Mouse (Mus musculus): ENCODE results near the gene Cnot6. TPM values are rescaled to one million over a fixed set of nuclear protein-coding genes. Genes with fewer than 3 reads are reported as not detected.

The Cnot6 gene
- polyA plus RNA-seq, 1 experiment from 2014 or later = 30.1 TPM

DNA sequence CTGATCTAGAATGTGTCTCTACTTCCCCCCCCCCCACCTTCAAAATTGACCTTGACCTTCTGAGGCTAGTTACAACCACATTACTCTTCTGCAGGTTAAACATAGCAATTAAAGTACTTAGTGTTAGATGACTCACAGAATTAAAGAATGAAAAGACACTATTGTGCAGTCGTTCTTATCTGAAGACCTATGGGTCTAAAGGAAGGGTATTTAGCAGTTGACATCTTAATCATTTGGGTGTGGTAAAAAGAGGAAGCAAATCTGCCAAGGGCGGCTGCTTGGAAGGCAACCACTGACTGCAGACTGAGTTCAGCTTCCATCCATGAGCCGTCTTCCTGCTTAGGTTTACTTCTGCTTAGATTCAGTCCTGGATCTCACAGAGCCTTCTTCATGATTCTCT, 27.3 kb upstream of the Cnot6 start:
- Histone ChIP-seq H3K4me1 (ENCODE audit: control insufficient read depth, insufficient read depth, low read depth, low read length) (no peaks in the 10 kb centered on the region), H3K27me3 (replicated peaks; ENCODE audit: control insufficient read depth, insufficient read depth, low read length) (no peaks in the 10 kb centered on the region), H3K27ac (ENCODE audit: low read depth, low read length) (no peak overlapping the region), H3K4me2 (ENCODE audit: low read length) (no peak overlapping the region), H3K9me3 (ENCODE audit: control insufficient read depth, low read length) (no peaks in the 10 kb centered on the region), H3K9ac (ENCODE audit: low read depth, low read length) (no peak overlapping the region), H3K4me3 (ENCODE audit: low read length) (no peak overlapping the region), H3K36me3 (ENCODE audit: control insufficient read depth, insufficient read depth, low read length) (no peaks in the 10 kb centered on the region)
- no peak for ATAC-seq
- 83% methylated on average over 3 of the region's 3 CpGs for WGBS

DNA sequence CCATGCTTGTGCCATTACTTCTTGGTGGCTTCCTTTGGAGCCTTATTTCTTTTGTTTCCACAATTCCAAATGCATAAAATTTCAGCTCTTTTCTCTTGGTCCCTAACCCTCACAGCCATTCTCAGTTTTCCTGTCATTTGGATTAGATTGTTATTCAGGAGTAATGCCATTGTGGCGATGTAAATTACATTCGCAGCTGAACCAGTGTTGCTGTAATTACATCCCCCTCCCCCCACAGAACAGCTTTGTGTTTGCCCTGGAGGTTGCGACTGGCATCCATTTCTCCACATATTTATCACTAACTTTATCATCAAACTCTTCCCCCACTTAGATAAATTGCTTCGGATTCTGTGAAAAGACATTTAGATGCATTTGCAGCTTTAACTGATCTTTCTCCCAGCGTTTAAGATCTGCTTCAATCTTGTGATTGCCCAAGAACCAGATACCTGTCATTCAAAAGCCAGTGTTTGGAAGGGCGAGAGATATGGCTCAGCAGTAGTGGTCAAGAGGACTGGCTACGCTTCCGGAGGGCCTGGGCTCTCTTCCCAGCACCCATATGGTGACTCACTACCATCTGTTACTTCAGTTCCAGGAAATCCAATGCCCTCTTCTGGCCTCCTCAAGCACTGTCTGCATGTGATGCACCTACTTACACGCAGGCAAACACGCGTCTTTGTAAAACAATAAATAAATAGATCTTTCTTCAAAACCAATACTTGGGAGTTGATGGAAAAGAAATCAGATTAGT, 26.3 kb upstream of the Cnot6 start:
- 58% methylated on average over 11 of the region's 11 CpGs for WGBS
- H3K4me3 ChIP-seq (ENCODE audit: low read length) = no peak overlapping the region
- no peak overlapping the region for H3K9ac ChIP-seq (ENCODE audit: low read depth, low read length)
- no peak overlapping the region for H3K27ac ChIP-seq (ENCODE audit: low read depth, low read length)
- no peaks in the 10 kb centered on the region for H3K4me1 ChIP-seq (ENCODE audit: control insufficient read depth, insufficient read depth, low read depth, low read length)
- H3K4me2 ChIP-seq (ENCODE audit: low read length) = no peak overlapping the region
- no peaks in the 10 kb centered on the region for H3K27me3 ChIP-seq (replicated peaks; ENCODE audit: control insufficient read depth, insufficient read depth, low read length)
- ATAC-seq = no peak
- no peaks in the 10 kb centered on the region for H3K9me3 ChIP-seq (ENCODE audit: control insufficient read depth, low read length)
- H3K36me3 ChIP-seq (ENCODE audit: control insufficient read depth, insufficient read depth, low read length) = no peaks in the 10 kb centered on the region

DNA sequence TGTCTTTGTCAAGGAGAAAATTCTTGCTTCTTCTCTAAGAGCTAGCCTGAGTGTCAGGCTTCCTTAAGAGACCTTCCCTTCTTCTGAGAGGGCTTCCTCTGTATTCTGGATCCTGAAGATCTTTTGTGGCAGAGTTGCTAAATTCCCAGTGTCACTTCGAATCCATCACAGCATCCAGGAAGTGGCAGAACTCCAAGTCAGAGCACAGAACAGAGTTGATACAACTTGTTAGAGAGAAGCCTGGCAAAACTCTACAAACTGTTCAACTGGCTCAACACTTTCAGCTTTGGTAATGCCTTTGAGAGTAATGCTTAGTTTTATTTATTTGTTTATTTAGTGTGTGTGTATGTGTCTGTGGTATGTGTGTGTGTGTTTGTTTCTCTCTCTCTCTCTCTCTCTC, 25.1 kb upstream of the Cnot6 start:
- Histone ChIP-seq H3K27ac (ENCODE audit: low read depth, low read length) (no peak overlapping the region), H3K4me2 (ENCODE audit: low read length) (no peak overlapping the region), H3K9ac (ENCODE audit: low read depth, low read length) (no peak overlapping the region), H3K9me3 (ENCODE audit: control insufficient read depth, low read length) (no peaks in the 10 kb centered on the region), H3K4me3 (ENCODE audit: low read length) (no peak overlapping the region), H3K36me3 (ENCODE audit: control insufficient read depth, insufficient read depth, low read length) (no peaks in the 10 kb centered on the region), H3K4me1 (ENCODE audit: control insufficient read depth, insufficient read depth, low read depth, low read length) (no peaks in the 10 kb centered on the region), H3K27me3 (replicated peaks; ENCODE audit: control insufficient read depth, insufficient read depth, low read length) (no peaks in the 10 kb centered on the region)
- WGBS = 51% methylated on average over 1 of the region's 1 CpGs
- ATAC-seq = no peak

GRCm38 (mm10) chr11:49734771-49735170, 22.2 kb upstream of the Cnot6 start:
- 86% methylated on average over 11 of the region's 11 CpGs for WGBS
- Histone ChIP-seq H3K27ac (ENCODE audit: low read depth, low read length) (no peak overlapping the region), H3K9me3 (ENCODE audit: control insufficient read depth, low read length) (no peaks in the 10 kb centered on the region), H3K36me3 (ENCODE audit: control insufficient read depth, insufficient read depth, low read length) (no peaks in the 10 kb centered on the region), H3K4me1 (ENCODE audit: control insufficient read depth, insufficient read depth, low read depth, low read length) (no peaks in the 10 kb centered on the region), H3K9ac (ENCODE audit: low read depth, low read length) (no peak overlapping the region), H3K4me2 (ENCODE audit: low read length) (no peak overlapping the region), H3K4me3 (ENCODE audit: low read length) (no peak overlapping the region), H3K27me3 (replicated peaks; ENCODE audit: control insufficient read depth, insufficient read depth, low read length) (no peaks in the 10 kb centered on the region)
- no peak for ATAC-seq

DNA sequence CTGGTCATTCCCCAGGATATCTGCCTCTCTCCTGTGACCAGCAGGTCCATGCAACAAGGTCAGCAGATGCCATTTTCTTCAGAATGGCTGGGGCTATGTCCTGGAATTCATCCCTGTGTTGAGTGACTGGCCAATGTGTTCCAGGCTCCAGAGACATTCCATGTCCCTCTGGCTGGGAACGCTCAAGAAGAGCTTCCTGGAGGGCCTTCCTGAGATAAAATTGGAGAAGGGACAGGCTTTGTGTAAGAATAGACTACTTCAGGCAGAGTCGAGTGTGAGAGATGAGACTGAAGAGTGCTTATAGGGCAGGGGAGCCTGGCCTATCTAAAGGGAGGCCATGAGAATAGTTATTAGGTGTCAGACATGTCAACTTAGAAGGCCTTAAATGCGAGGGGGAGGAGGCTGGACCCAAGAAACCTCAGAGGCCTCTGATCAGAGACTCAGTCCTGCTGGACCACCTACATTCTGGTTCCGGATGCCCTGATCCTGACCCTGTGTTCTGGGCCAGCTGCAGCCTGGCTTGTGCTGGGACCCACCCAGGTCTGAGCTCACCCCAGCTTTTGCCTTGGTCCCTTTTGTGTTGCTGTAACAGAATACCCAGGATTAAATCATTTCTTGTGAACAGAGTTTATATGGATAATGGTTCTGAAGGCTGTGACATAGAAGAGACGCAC, 17.9 kb upstream of the Cnot6 start:
- Histone ChIP-seq H3K27ac (ENCODE audit: low read depth, low read length) (no peak overlapping the region), H3K27me3 (replicated peaks; ENCODE audit: control insufficient read depth, insufficient read depth, low read length) (no peaks in the 10 kb centered on the region), H3K4me1 (ENCODE audit: control insufficient read depth, insufficient read depth, low read depth, low read length) (no peaks in the 10 kb centered on the region; the same call in 1 of the 2 replicates), H3K9ac (ENCODE audit: low read depth, low read length) (no peak overlapping the region), H3K4me3 (ENCODE audit: low read length) (no peak overlapping the region), H3K4me2 (ENCODE audit: low read length) (no peak overlapping the region), H3K36me3 (ENCODE audit: control insufficient read depth, insufficient read depth, low read length) (no peaks in the 10 kb centered on the region), H3K9me3 (ENCODE audit: control insufficient read depth, low read length) (no peaks in the 10 kb centered on the region)
- 85% methylated on average over 5 of the region's 5 CpGs for WGBS
- no peak for ATAC-seq

- no peak overlapping the region for H3K4me2 ChIP-seq (ENCODE audit: low read length)
- H3K27me3 ChIP-seq (replicated peaks; ENCODE audit: control insufficient read depth, insufficient read depth, low read length) = no peaks in the 10 kb centered on the region
- no peaks in the 10 kb centered on the region for H3K36me3 ChIP-seq (ENCODE audit: control insufficient read depth, insufficient read depth, low read length)
- ATAC-seq = peak; percentile 68
- H3K9me3 ChIP-seq (ENCODE audit: control insufficient read depth, low read length) = no peaks in the 10 kb centered on the region
- 20% methylated on average over 3 of the region's 3 CpGs for WGBS
- no peak overlapping the region for H3K9ac ChIP-seq (ENCODE audit: low read depth, low read length)
- no peak overlapping the region for H3K27ac ChIP-seq (ENCODE audit: low read depth, low read length)
- H3K4me1 ChIP-seq (ENCODE audit: control insufficient read depth, insufficient read depth, low read depth, low read length) = no peaks in the 10 kb centered on the region; the same call in none of the 2 replicates
- H3K4me3 ChIP-seq (ENCODE audit: low read length) = no peak overlapping the region
These were observed 15.4 kb upstream of the Cnot6 start for GRCm38 (mm10) chr11:49727877-49728276.

DNA sequence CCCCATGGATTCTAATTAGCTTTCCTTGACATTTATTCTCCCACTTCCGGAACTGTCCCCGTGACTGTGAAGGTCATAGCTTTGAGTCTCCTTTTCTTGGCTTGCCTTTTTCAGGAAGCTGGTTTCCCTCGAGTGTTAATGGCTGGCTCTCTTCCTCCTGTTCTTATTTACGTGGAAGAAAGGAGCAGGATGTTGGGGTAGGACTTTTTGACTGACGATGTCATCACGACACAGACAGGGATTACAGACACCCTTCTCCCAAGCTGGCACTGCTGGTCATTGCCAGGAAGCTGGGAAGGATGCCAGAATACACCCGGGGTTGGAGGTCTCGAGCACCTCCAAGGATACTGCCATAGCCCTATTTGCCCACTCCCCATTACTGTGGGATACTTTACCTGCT, 14.3 kb upstream of the Cnot6 start:
- H3K9ac ChIP-seq (ENCODE audit: low read depth, low read length) = no peak overlapping the region
- H3K36me3 ChIP-seq (ENCODE audit: control insufficient read depth, insufficient read depth, low read length) = no peaks in the 10 kb centered on the region
- no peaks in the 10 kb centered on the region for H3K27me3 ChIP-seq (replicated peaks; ENCODE audit: control insufficient read depth, insufficient read depth, low read length)
- no peak for ATAC-seq
- no peak overlapping the region for H3K4me3 ChIP-seq (ENCODE audit: low read length)
- H3K9me3 ChIP-seq (ENCODE audit: control insufficient read depth, low read length) = no peaks in the 10 kb centered on the region
- H3K27ac ChIP-seq (ENCODE audit: low read depth, low read length) = no peak overlapping the region
- no peaks in the 10 kb centered on the region; the same call in none of the 2 replicates for H3K4me1 ChIP-seq (ENCODE audit: control insufficient read depth, insufficient read depth, low read depth, low read length)
- no peak overlapping the region for H3K4me2 ChIP-seq (ENCODE audit: low read length)
- WGBS = 68% methylated on average over 8 of the region's 8 CpGs

DNA sequence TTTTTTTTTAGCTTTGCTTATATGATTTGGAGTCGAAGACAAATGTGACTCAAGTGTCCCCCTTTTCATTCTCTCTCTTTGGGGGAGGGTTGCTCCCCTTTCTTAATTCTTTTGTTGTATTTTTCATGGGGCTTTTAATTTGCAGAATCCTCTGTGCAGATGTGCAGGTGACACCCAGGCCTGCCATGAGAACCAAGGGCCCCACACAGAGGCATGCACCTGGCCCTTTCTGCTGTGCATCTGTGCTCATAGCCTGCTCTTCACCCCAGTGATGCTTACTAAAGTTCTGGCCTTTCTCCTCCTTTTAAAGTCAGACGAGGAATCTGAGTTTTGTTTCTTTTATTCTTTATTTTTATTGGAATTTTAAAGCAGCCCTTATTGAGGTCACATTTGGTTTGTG, 12.2 kb upstream of the Cnot6 start:
- Histone ChIP-seq H3K4me1 (ENCODE audit: control insufficient read depth, insufficient read depth, low read depth, low read length) (no peaks in the 10 kb centered on the region; the same call in none of the 2 replicates), H3K9ac (ENCODE audit: low read depth, low read length) (no peak overlapping the region), H3K9me3 (ENCODE audit: control insufficient read depth, low read length) (no peaks in the 10 kb centered on the region), H3K4me2 (ENCODE audit: low read length) (no peak overlapping the region), H3K27me3 (replicated peaks; ENCODE audit: control insufficient read depth, insufficient read depth, low read length) (no peaks in the 10 kb centered on the region), H3K36me3 (ENCODE audit: control insufficient read depth, insufficient read depth, low read length) (no peaks in the 10 kb centered on the region), H3K4me3 (ENCODE audit: low read length) (no peak overlapping the region), H3K27ac (ENCODE audit: low read depth, low read length) (no peak overlapping the region)
- no peak for ATAC-seq
- 81% methylated on average over 2 of the region's 2 CpGs for WGBS

DNA sequence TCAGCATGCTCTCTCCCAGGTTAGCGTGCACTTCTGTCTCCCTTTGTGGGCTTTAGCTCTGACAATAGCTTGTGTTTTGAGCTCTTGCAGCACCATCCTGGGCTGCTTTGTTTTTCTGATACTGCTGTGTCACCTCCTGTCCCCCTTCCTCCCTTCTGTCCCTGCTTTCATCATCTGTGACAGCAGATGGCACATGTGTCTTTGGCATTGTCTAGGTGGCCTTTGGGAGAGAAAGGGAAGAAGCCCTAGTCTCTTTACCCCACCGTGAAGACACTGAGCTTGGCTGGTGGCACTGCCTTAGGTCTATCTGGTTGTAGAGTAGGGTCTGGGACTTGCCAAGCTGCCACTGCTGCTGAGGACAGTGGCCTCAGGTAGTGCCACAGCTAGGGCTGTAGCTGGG, 10.8 kb upstream of the Cnot6 start:
- H3K9ac ChIP-seq (ENCODE audit: low read depth, low read length) = peak overlapping the region; percentile 9; the same call in 1 of the 2 replicates
- no peak overlapping the region for H3K27ac ChIP-seq (ENCODE audit: low read depth, low read length)
- H3K27me3 ChIP-seq (replicated peaks; ENCODE audit: control insufficient read depth, insufficient read depth, low read length) = no peaks in the 10 kb centered on the region
- no peak overlapping the region for H3K4me2 ChIP-seq (ENCODE audit: low read length)
- ATAC-seq = no peak
- no peaks in the 10 kb centered on the region; the same call in none of the 2 replicates for H3K4me1 ChIP-seq (ENCODE audit: control insufficient read depth, insufficient read depth, low read depth, low read length)
- no peaks in the 10 kb centered on the region for H3K36me3 ChIP-seq (ENCODE audit: control insufficient read depth, insufficient read depth, low read length)
- no peaks in the 10 kb centered on the region for H3K9me3 ChIP-seq (ENCODE audit: control insufficient read depth, low read length)
- H3K4me3 ChIP-seq (ENCODE audit: low read length) = no peak overlapping the region
- 50% methylated on average over 2 of the region's 2 CpGs for WGBS
